Mouse (Mus musculus) heart, embryonic 12.5 days (tissue): Measurements from ENCODE around the gene Efna2. TPM values are rescaled to one million over a fixed set of nuclear protein-coding genes. Genes with fewer than 3 reads are reported as not detected.

Source experiments
- ATAC-seq: fragments of 200-750 bp; cut with Nextera tagmentation; 2 replicates; pipeline ENCODE4 v1.8.0; 2017; ENCODE audit warnings: moderate TSS enrichment, moderate library complexity; ENCODE audit not compliant: insufficient number of reproducible peaks, low FRiP score
- H3K27ac ChIP-seq: fragments of 300-500 bp; sonication (generic); 2 replicates; pipeline ENCODE4 v1.5.1; 2016; ENCODE audit warnings: mild to moderate bottlenecking, moderate library complexity; ENCODE audit not compliant: poor library complexity, severe bottlenecking
- H3K27me3 ChIP-seq: fragments of 300-500 bp; sonication (generic); replicated peaks from 2 replicates; pipeline ENCODE4 v1.6.1; 2016; ENCODE audit warnings: mild to moderate bottlenecking, moderate library complexity
- H3K36me3 ChIP-seq: fragments of 300-500 bp; sonication (generic); 2 replicates; pipeline ENCODE4 v1.6.1; 2016; ENCODE audit warnings: mild to moderate bottlenecking, moderate library complexity
- H3K4me1 ChIP-seq: fragments of 300-500 bp; sonication (generic); replicated peaks from 2 replicates; pipeline ENCODE4 v1.6.1; 2016; ENCODE audit warnings: mild to moderate bottlenecking
- H3K4me2 ChIP-seq: fragments of 300-500 bp; sonication (generic); 2 replicates; pipeline ENCODE4 v1.6.1; 2016; ENCODE audit warnings: mild to moderate bottlenecking, moderate library complexity
- H3K4me3 ChIP-seq: fragments of 300-500 bp; sonication (generic); 2 replicates; pipeline ENCODE4 v1.5.1; 2016; ENCODE audit warnings: mild to moderate bottlenecking
- H3K9ac ChIP-seq: fragments of 300-500 bp; sonication (generic); 2 replicates; pipeline ENCODE4 v1.6.1; 2016; ENCODE audit warnings: mild to moderate bottlenecking, moderate library complexity
- H3K9me3 ChIP-seq: fragments of 300-500 bp; sonication (generic); replicated peaks from 2 replicates; pipeline ENCODE4 v1.6.1; 2016; ENCODE audit warnings: mild to moderate bottlenecking, moderate library complexity
- WGBS: fragments of 180-500 bp; shearing (Covaris S2); methylation state at CpG from one replicate; pipeline ENCODE4 v1.1.7; 2016; 5-methylcytosine and 5-hydroxymethylcytosine counted together
- polyA plus RNA-seq: library from polyadenylated mRNA; unstranded; fragments of >200 nt; fragmentation: Nextera tagmentation; extraction: Ambion mirVana; gene quantifications from 2 replicates; pipeline ENCODE4 v1.2.1, GENCODE M21; 2016

Gene Efna2
- 16.6 and 17.2 TPM in 2 replicates for polyA plus RNA-seq

DNA sequence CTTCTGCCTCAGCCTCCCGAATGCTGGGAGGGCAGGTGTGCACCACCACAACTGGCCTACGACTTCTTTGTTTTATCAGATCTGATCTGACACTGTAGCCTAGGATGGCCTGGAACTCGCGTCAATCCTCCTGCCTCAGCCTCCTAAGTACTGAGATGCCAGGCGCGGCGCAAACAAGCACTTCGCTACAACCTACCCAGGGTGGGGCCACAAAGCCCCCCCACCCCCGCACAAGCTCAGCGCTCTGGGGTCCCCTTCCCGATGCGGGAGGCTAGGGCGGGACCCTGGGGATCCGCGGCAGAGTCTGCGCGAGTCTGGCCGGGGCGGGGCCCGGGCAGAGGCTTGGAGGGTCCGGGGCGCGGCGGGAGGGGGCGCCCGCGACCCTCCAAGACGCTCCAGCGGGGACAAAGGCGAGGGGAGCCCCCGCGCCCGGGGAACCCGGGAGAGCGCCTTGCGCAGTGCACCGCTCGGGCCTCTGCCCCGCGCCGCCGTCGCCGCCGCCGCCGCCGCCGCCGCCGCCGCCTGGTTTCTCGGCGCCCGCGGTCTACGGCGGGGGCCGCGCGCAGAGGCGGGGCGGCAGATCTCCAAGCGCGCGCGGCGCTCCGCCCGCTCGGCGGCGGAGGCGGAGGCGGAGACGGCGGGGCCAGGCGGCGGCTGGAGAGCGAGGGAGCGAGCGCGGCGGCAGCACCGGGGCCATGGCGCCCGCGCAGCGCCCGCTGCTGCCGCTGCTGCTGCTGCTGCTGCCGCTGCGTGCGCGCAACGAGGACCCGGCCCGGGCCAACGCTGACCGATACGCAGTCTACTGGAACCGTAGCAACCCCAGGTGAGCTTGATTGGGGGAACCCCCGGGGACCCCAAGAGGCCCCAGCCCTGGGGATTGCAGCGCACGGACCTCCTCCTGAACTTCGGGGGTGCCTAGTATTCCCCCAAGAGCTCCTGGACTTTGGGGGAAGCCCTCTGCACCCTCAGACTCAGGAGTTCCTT, at the start of gene Efna2:
Gene Efna2 (plus strand): TSS at position 415 of the 984 bp plus-strand sequence.
- peak within 1 kb of the TSS; percentile 77 for H3K9ac ChIP-seq
- H3K4me1 ChIP-seq = peaks cover 37% of the 10 kb centered on the region
- H3K27ac ChIP-seq = peak within 1 kb of the TSS; percentile 65
- peaks cover 16% of the 10 kb centered on the region for H3K27me3 ChIP-seq
- WGBS = 2% methylated on average over 103 of the region's 106 CpGs
- H3K4me2 ChIP-seq = peak within 1 kb of the TSS; percentile 73
- peak within 1 kb of the TSS; percentile 74 for H3K4me3 ChIP-seq
- H3K9me3 ChIP-seq = no peaks in the 10 kb centered on the region
- H3K36me3 ChIP-seq = no peaks in the 10 kb centered on the region
- ATAC-seq = peak; percentile 59

DNA sequence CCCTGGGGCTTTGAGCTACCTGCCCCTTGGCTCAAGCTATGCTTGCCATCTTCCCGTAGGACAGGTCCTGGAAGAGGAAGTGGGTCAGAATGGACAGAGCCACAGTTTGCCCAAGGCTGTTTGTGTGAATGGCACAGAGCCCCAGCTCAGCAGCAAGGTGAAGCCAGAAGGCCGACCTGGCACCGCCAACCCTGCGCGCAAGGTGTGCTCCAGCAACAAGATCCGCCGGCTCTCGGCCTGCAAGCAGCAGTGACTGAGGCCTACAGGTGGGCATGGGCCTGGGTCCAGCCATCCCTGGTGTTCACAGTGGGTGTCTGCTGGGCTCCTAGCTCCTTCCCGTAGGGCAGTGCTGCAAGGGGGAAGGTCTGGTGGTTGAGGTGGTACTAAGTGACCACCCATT, 49.4 kb upstream of the Efna2 start:
- ATAC-seq = no peak
- peaks cover 83% of the 10 kb centered on the region for H3K36me3 ChIP-seq
- no peak overlapping the region for H3K4me2 ChIP-seq
- H3K9me3 ChIP-seq = no peaks in the 10 kb centered on the region
- peaks cover 25% of the 10 kb centered on the region for H3K4me1 ChIP-seq
- no peak overlapping the region for H3K4me3 ChIP-seq
- no peak overlapping the region for H3K27ac ChIP-seq
- WGBS = 92% methylated on average over 9 of the region's 9 CpGs
- peaks cover 6% of the 10 kb centered on the region for H3K27me3 ChIP-seq
- H3K9ac ChIP-seq = no peak overlapping the region

DNA sequence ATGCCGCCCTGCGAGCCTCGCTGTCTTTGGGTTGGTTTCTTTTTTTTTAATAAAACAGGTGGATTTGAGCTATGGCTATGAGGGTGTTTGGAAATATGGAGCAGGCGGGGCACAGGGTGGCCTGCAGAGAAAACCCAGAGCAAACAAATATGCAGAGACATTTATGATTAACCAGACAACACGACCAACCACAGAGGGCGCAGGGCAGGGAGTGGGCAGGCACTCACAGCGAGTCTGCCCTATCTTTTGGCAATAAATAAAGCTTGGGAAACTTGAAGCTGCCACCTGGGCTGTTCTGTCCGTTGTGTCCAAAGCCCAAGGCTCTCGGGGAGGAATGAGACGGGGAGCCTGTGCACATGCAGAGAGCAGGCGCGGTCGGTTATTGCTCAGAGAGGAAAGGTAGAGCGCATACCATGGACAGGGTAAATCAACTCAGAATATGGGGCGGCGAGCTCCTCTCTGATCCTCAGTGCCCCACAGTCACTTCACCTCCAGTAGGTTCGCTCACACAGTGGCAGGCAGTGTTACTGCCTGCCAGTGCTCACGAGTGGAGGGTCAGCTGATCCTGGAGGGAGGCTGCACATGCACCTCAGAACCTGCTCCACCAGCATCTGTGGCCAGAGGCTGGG, 48.8 kb upstream of the Efna2 start:
- Histone ChIP-seq H3K4me2 (no peak overlapping the region), H3K36me3 (peaks cover 76% of the 10 kb centered on the region), H3K27me3 (peaks cover 13% of the 10 kb centered on the region), H3K27ac (no peak overlapping the region), H3K4me3 (no peak overlapping the region), H3K9ac (0 out of 2 replicates have a peak overlapping the region, but pooled peaks have one; percentile 6), H3K4me1 (peaks cover 25% of the 10 kb centered on the region), H3K9me3 (no peaks in the 10 kb centered on the region)
- 85% methylated on average over 18 of the region's 18 CpGs for WGBS
- no peak for ATAC-seq

DNA sequence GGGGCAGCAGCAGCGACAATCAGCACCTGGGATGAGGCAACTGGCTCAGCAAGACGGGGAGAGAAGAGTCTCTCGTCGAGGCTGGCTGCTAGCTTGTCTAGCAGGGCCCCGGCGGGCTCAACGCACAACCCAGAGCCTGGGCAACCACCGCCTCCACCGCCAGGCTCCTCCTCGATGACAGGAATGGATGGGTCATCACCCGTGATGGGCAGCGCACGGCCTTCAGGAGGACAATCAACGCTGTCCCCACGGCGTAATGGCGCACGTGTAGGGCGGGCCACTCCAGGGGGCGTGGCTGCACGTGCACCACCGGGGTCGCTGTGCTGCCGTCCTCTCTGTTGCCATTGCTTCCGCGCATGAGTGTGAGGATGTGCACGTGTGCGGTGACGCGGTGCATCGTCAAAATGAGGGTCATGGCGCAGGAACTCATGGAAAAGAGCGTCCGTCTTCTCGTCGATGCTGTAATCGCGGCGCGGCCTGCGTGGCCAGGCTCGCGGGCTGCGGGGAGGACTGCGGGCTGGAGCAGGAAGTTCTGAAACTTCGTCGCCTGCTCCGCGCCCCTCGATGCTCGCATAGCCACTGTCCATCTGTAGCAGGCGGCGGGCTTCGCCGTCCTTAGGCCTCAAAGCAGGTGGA, 47.8 kb upstream of the Efna2 start:
- no peak; the same call in 1 of the 2 replicates for ATAC-seq
- Histone ChIP-seq H3K9ac (0 out of 2 replicates have a peak overlapping the region, but pooled peaks have one; percentile 6), H3K9me3 (0 out of 2 replicates have a peak, but pooled peaks cover 4% of the 10 kb centered on the region), H3K27ac (no peak overlapping the region), H3K36me3 (peaks cover 67% of the 10 kb centered on the region), H3K4me2 (peak overlapping the region; percentile 47), H3K27me3 (peaks cover 22% of the 10 kb centered on the region), H3K4me3 (0 out of 2 replicates have a peak overlapping the region, but pooled peaks have one; percentile 6), H3K4me1 (peaks cover 28% of the 10 kb centered on the region)
- 23% methylated on average over 55 of the region's 55 CpGs for WGBS

DNA sequence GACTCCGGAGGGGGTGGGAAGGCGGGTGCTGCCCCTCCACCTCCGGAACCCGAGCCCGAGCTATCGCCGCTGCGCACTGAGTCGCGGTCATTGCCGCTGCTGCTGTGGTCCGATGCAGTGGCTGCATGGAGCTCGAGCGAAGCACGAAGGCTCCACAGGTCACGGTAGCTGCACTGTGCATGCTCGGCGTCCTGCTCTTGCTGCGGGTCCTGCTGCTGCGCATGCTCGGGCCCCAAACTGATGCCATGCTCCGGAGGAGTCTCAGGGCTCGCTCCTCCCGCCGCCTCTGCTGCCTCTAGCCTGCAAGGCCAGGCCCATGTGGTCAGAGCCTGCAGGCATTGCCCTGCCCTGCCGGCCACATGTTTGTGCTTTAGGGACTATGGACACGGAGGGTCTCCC, 47.3 kb upstream of the Efna2 start:
- H3K27ac ChIP-seq = no peak overlapping the region
- peaks cover 27% of the 10 kb centered on the region for H3K27me3 ChIP-seq
- peaks cover 33% of the 10 kb centered on the region for H3K4me1 ChIP-seq
- no peak for ATAC-seq
- 0 out of 2 replicates have a peak, but pooled peaks cover 4% of the 10 kb centered on the region for H3K9me3 ChIP-seq
- peak overlapping the region; percentile 47 for H3K4me2 ChIP-seq
- 46% methylated on average over 27 of the region's 27 CpGs for WGBS
- peaks cover 62% of the 10 kb centered on the region for H3K36me3 ChIP-seq
- H3K9ac ChIP-seq = no peak overlapping the region
- H3K4me3 ChIP-seq = no peak overlapping the region

DNA sequence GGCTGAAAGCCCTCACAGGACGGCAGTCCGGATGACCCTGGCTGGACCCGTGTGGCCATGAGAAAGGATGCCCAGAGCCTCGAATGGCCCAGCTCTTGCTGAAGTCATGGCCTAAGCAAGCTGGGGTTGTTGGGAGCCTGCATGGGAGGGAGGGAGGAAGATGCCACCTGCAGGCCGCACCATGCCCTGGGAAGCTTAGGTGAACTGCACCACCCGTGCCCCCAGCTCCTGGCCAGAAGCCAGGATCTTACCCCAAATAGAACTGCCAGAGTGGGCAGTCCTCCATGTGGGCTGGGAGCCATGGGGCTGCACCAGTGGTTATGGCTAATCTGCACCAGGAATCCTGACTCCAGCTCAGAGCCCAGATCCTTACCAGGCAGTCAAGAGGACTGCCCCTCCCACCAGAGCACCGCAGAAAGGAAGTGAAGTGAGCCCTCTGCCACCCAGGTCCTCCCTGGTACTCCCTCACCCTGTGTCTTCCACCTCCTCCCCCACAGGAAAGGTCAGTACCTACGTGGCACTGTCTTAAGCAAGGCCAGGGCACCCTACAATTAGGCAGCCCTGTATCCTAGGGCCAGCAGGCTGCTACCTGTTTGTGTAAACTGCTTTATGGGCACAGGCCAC, 45.9 kb upstream of the Efna2 start:
- 71% methylated on average over 8 of the region's 8 CpGs for WGBS
- Histone ChIP-seq H3K4me3 (no peak overlapping the region), H3K4me2 (no peak overlapping the region), H3K9me3 (0 out of 2 replicates have a peak, but pooled peaks cover 4% of the 10 kb centered on the region), H3K27ac (no peak overlapping the region), H3K4me1 (peaks cover 47% of the 10 kb centered on the region), H3K9ac (no peak overlapping the region), H3K27me3 (peaks cover 41% of the 10 kb centered on the region), H3K36me3 (peaks cover 48% of the 10 kb centered on the region)
- ATAC-seq = no peak

DNA sequence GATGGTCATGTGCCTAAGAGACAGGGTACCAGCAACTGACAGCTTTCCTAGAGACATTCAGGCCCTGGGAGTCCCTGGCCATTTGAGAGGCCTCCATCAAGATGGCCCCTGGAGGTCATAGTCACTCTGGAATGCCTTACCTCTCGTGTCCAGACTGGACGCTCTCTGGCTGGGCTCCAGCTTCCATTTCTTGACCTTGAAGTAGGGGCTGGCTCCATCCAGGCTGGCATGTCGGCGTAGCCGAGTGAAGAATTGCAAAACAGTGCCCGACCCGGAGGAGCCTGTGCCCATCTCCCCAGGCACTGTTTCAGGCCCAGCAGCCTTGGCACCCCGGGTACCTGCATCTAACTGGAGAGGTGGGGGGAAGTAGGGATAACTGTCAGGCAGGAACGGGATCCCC, 44.9 kb upstream of the Efna2 start:
- WGBS = 81% methylated on average over 9 of the region's 9 CpGs
- no peak for ATAC-seq
- H3K27ac ChIP-seq = no peak overlapping the region
- no peak overlapping the region for H3K4me3 ChIP-seq
- H3K9ac ChIP-seq = no peak overlapping the region
- H3K4me2 ChIP-seq = no peak overlapping the region
- peaks cover 43% of the 10 kb centered on the region for H3K27me3 ChIP-seq
- peaks cover 57% of the 10 kb centered on the region for H3K4me1 ChIP-seq
- H3K9me3 ChIP-seq = 0 out of 2 replicates have a peak, but pooled peaks cover 4% of the 10 kb centered on the region
- H3K36me3 ChIP-seq = peaks cover 37% of the 10 kb centered on the region

DNA sequence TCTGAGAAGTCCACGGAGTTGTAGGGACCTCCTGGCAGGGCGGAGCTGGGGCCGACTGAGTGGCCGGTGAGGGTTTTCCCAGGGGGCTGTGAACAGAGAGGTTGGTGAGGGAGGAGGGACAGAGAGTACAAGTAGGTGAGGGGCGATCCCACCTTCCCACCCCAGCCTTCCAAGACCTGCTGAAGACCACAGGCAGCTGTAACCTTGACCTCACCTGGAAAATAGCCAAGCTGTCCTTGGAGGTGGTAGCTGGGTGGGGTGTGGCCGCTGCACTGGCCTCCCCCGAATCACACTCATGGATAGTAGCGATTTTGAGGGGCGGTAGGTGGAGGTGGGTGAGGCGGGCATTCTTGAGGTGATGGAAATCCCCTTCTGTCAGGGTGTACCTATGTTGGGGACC, 44.1 kb upstream of the Efna2 start:
- Histone ChIP-seq H3K27me3 (peaks cover 43% of the 10 kb centered on the region), H3K4me1 (peaks cover 60% of the 10 kb centered on the region), H3K36me3 (peaks cover 30% of the 10 kb centered on the region)

DNA sequence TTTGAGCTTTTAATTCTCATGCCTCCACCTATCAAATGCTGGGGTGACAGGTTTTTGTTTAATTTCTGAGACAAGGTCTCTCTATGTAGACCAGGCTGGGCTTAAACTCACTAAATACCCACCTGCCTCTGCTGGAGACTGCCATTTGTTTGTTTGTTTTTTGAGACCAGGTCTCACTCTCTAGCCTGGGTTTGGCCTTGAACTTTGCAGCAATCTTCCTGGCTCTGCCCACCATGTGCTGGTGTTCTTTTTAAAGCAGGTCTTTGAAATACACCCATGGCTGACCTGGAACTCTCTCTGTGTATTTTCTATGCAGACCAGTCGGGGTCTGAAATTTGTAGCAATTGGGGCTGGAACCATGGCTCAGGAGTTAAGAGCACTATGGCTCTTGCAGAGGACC, 43.6 kb upstream of the Efna2 start:
- H3K9ac ChIP-seq = no peak overlapping the region
- no peak overlapping the region for H3K4me2 ChIP-seq
- H3K27ac ChIP-seq = no peak overlapping the region
- H3K36me3 ChIP-seq = peaks cover 25% of the 10 kb centered on the region
- 0 out of 2 replicates have a peak, but pooled peaks cover 4% of the 10 kb centered on the region for H3K9me3 ChIP-seq
- ATAC-seq = no peak
- no peak overlapping the region for H3K4me3 ChIP-seq
- H3K27me3 ChIP-seq = peaks cover 43% of the 10 kb centered on the region
- 94% methylated on average over 1 of the region's 1 CpGs for WGBS
- H3K4me1 ChIP-seq = peaks cover 61% of the 10 kb centered on the region

More for the DNA sequence above, 44.1 kb upstream of the Efna2 start:
- H3K4me2 ChIP-seq = no peak overlapping the region
- no peak overlapping the region for H3K4me3 ChIP-seq
- WGBS = 82% methylated on average over 10 of the region's 10 CpGs
- H3K9ac ChIP-seq = no peak overlapping the region
- H3K27ac ChIP-seq = no peak overlapping the region
- H3K9me3 ChIP-seq = 0 out of 2 replicates have a peak, but pooled peaks cover 4% of the 10 kb centered on the region
- ATAC-seq = no peak

DNA sequence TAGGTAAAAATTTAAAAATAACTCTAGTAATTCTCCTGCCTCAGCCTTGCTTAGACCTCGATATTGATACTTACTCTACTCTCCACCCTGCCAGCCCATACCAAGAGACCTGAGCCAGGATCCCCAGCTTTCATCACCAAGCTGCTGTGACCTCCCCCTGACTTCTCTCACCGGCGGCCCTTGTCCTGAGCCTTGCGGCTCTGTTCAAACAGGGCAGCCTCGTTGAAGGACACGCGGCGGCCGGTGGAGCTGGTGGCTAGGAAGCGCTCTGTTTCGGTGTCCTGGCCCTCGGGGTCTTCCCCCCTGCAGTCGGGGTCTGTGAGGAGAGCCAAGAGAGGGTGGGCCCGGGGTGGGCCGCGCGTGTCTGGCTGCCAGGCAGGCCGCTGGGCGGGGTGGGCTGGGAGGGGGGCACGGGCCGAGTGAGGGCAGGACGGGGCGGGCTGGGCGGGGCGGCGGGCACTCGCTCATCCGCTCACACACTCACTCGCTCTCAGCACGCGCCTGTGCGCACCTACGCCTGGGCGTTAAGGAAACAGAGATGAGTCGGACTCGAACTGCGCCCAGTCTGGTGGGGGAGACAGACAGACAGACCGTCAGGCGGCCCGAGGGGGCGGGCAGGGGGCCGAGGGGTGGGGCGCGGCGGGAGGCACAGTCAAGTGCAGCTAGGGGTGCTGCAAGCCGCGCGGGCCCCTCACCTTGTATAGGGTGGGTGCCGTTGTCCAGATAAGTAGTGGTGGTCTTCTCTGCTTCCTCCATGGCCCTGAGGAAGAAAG, 42.9 kb upstream of the Efna2 start:
- Histone ChIP-seq H3K27ac (no peak overlapping the region), H3K9me3 (0 out of 2 replicates have a peak, but pooled peaks cover 4% of the 10 kb centered on the region), H3K4me3 (peak overlapping the region; percentile 79), H3K4me2 (peak overlapping the region; percentile 100), H3K4me1 (peaks cover 59% of the 10 kb centered on the region), H3K9ac (peak overlapping the region; percentile 29; the same call in 1 of the 2 replicates), H3K36me3 (peaks cover 18% of the 10 kb centered on the region), H3K27me3 (peaks cover 41% of the 10 kb centered on the region)
- 12% methylated on average over 43 of the region's 49 CpGs for WGBS
- ATAC-seq = no peak
